Mouse (Mus musculus): Measurements from ENCODE around the gene St6galnac3. TPM values are rescaled to one million over a fixed set of nuclear protein-coding genes. Genes with fewer than 3 reads are reported as not detected.

Gene St6galnac3
- polyA plus RNA-seq, 1 experiment: not detected

GRCm38 (mm10) chr3:153739351-153739750 lies 14.4 kb upstream of the St6galnac3 start:
- no peak overlapping the region for H3K4me3 ChIP-seq (ENCODE audit: insufficient read depth, poor library complexity, severe bottlenecking)
- no peak overlapping the region for H3ac ChIP-seq (ENCODE audit: control insufficient read depth, insufficient read length, low read depth)
- no peaks in the 10 kb centered on the region for H3K36me3 ChIP-seq (ENCODE audit: control insufficient read depth, insufficient read depth)
- no peaks in the 10 kb centered on the region for H3K79me2 ChIP-seq (ENCODE audit: control insufficient read depth, insufficient read depth)
- TF ChIP-seq MYOG (IDR thresholded peaks at IDR 0.05; ENCODE audit: control insufficient read depth, extremely low read depth, insufficient read length): no peak
- no peak for TF ChIP-seq MYOD1 (IDR thresholded peaks at IDR 0.05; ENCODE audit: control insufficient read depth, insufficient read length, low read depth)
- TF ChIP-seq CEBPB (IDR thresholded peaks at IDR 0.05; ENCODE audit: low read depth): no peak
- no peak for TF ChIP-seq FOSL1 (IDR thresholded peaks at IDR 0.05; ENCODE audit: insufficient read depth, low read length, poor library complexity, severe bottlenecking)
- no peak for TF ChIP-seq USF1 (IDR thresholded peaks at IDR 0.05; ENCODE audit: low read depth)
- no peak for TF ChIP-seq MAX (IDR thresholded peaks at IDR 0.05)
- no peaks in the 10 kb centered on the region for H3K79me3 ChIP-seq (ENCODE audit: low read depth)
- no peaks in the 10 kb centered on the region for H3K27me3 ChIP-seq (ENCODE audit: control insufficient read depth, insufficient read depth, insufficient read length)

- H3K79me2 ChIP-seq (ENCODE audit: control insufficient read depth, insufficient read depth): no peaks in the 10 kb centered on the region
- H3ac ChIP-seq (ENCODE audit: control insufficient read depth, insufficient read length, low read depth): no peak overlapping the region
- no peaks in the 10 kb centered on the region for H3K79me3 ChIP-seq (ENCODE audit: low read depth)
- no peak overlapping the region for H3K4me3 ChIP-seq (ENCODE audit: insufficient read depth, poor library complexity, severe bottlenecking)
- TF ChIP-seq MYOD1 (IDR thresholded peaks at IDR 0.05; ENCODE audit: control insufficient read depth, insufficient read length, low read depth): no peak
- TF ChIP-seq USF1 (IDR thresholded peaks at IDR 0.05; ENCODE audit: low read depth): no peak
- no peak for TF ChIP-seq CTCF (IDR thresholded peaks at IDR 0.05; ENCODE audit: control insufficient read depth, insufficient read depth, insufficient read length)
- no peak for TF ChIP-seq FOSL1 (IDR thresholded peaks at IDR 0.05; ENCODE audit: insufficient read depth, low read length, poor library complexity, severe bottlenecking)
- no peak for TF ChIP-seq CEBPB (IDR thresholded peaks at IDR 0.05; ENCODE audit: low read depth)
- no peak for TF ChIP-seq MYOG (IDR thresholded peaks at IDR 0.05; ENCODE audit: control insufficient read depth, extremely low read depth, insufficient read length)
- TF ChIP-seq MAX (IDR thresholded peaks at IDR 0.05): no peak
- H3K36me3 ChIP-seq (ENCODE audit: control insufficient read depth, insufficient read depth): no peaks in the 10 kb centered on the region
- H3K27me3 ChIP-seq (ENCODE audit: control insufficient read depth, insufficient read depth, insufficient read length): no peaks in the 10 kb centered on the region
Measured at GRCm38 (mm10) chr3:153738421-153738820, 13.4 kb upstream of the St6galnac3 start.

GRCm38 (mm10) chr3:153736756-153737280 lies 11.8 kb upstream of the St6galnac3 start:
- no peak for TF ChIP-seq CTCF (IDR thresholded peaks at IDR 0.05; ENCODE audit: control insufficient read depth, insufficient read depth, insufficient read length)
- TF ChIP-seq MYOD1 (IDR thresholded peaks at IDR 0.05; ENCODE audit: control insufficient read depth, insufficient read length, low read depth): no peak
- TF ChIP-seq MAX (IDR thresholded peaks at IDR 0.05): no peak
- Histone ChIP-seq H3K27me3 (ENCODE audit: control insufficient read depth, insufficient read depth, insufficient read length) (no peaks in the 10 kb centered on the region), H3K79me3 (ENCODE audit: low read depth) (no peaks in the 10 kb centered on the region), H3K4me3 (ENCODE audit: insufficient read depth, poor library complexity, severe bottlenecking) (no peak overlapping the region), H3ac (ENCODE audit: control insufficient read depth, insufficient read length, low read depth) (no peak overlapping the region), H3K36me3 (ENCODE audit: control insufficient read depth, insufficient read depth) (no peaks in the 10 kb centered on the region), H3K79me2 (ENCODE audit: control insufficient read depth, insufficient read depth) (no peaks in the 10 kb centered on the region)

- H3ac ChIP-seq (ENCODE audit: control insufficient read depth, insufficient read length, low read depth): no peak overlapping the region
- no peaks in the 10 kb centered on the region for H3K36me3 ChIP-seq (ENCODE audit: control insufficient read depth, insufficient read depth)
- H3K79me2 ChIP-seq (ENCODE audit: control insufficient read depth, insufficient read depth): no peaks in the 10 kb centered on the region
- H3K79me3 ChIP-seq (ENCODE audit: low read depth): no peaks in the 10 kb centered on the region
- H3K4me3 ChIP-seq (ENCODE audit: insufficient read depth, poor library complexity, severe bottlenecking): no peak overlapping the region
- no peaks in the 10 kb centered on the region for H3K27me3 ChIP-seq (ENCODE audit: control insufficient read depth, insufficient read depth, insufficient read length)
- no peak for TF ChIP-seq MYOG (IDR thresholded peaks at IDR 0.05; ENCODE audit: control insufficient read depth, extremely low read depth, insufficient read length)
- TF ChIP-seq MYOD1 (IDR thresholded peaks at IDR 0.05; ENCODE audit: control insufficient read depth, insufficient read length, low read depth): no peak
- no peak for TF ChIP-seq USF1 (IDR thresholded peaks at IDR 0.05; ENCODE audit: low read depth)
Measured at GRCm38 (mm10) chr3:153735796-153736549, 11.0 kb upstream of the St6galnac3 start.

GRCm38 (mm10) chr3:153734741-153735140 lies 9.8 kb upstream of the St6galnac3 start:
- no peaks in the 10 kb centered on the region for H3K36me3 ChIP-seq (ENCODE audit: control insufficient read depth, insufficient read depth)
- TF ChIP-seq CTCF (IDR thresholded peaks at IDR 0.05; ENCODE audit: control insufficient read depth, insufficient read depth, insufficient read length) (no peak), USF1 (IDR thresholded peaks at IDR 0.05; ENCODE audit: low read depth) (no peak), MYOG (IDR thresholded peaks at IDR 0.05; ENCODE audit: control insufficient read depth, extremely low read depth, insufficient read length) (no peak), CEBPB (IDR thresholded peaks at IDR 0.05; ENCODE audit: low read depth) (no peak), MYOD1 (IDR thresholded peaks at IDR 0.05; ENCODE audit: control insufficient read depth, insufficient read length, low read depth) (no peak), MAX (IDR thresholded peaks at IDR 0.05) (no peak), FOSL1 (IDR thresholded peaks at IDR 0.05; ENCODE audit: insufficient read depth, low read length, poor library complexity, severe bottlenecking) (no peak)
- H3K79me2 ChIP-seq (ENCODE audit: control insufficient read depth, insufficient read depth): no peaks in the 10 kb centered on the region
- H3ac ChIP-seq (ENCODE audit: control insufficient read depth, insufficient read length, low read depth): no peak overlapping the region
- H3K79me3 ChIP-seq (ENCODE audit: low read depth): no peaks in the 10 kb centered on the region
- H3K4me3 ChIP-seq (ENCODE audit: insufficient read depth, poor library complexity, severe bottlenecking): no peak overlapping the region
- no peaks in the 10 kb centered on the region for H3K27me3 ChIP-seq (ENCODE audit: control insufficient read depth, insufficient read depth, insufficient read length)
